Mouse (Mus musculus) MEL (cell line): ENCODE results near the gene Esr1. TPM values are rescaled to one million over a fixed set of nuclear protein-coding genes. Genes with fewer than 3 reads are reported as not detected.

Experiments
- DNase-seq: peaks from one replicate; pipeline ENCODE4 v3.0.0; 2011; ENCODE audit warnings: low read depth, low spot score
- H3K27ac ChIP-seq: 2 replicates; pipeline ENCODE4 v1.5.1; 2012; ENCODE audit warnings: low read depth, mild to moderate bottlenecking, control low read depth, low read length, moderate library complexity; ENCODE audit not compliant: control insufficient read depth
- H3K27me3 ChIP-seq, 2 experiments: fragments of 150-350 bp in 1 of 2; sonication (generic) in 1 of 2; 2 replicates each; pipeline ENCODE4 v1.6.1; 2012; ENCODE audit warnings: low read length in 2 of 2, mild to moderate bottlenecking in 2 of 2, improper control_type of control experiment in 1 of 2, moderate library complexity in 1 of 2; ENCODE audit not compliant: insufficient read depth in 2 of 2, control insufficient read depth in 1 of 2
- H3K36me3 ChIP-seq, 2 experiments: 2 replicates each; pipeline ENCODE4 v1.6.1; 2012 to 2014; ENCODE audit warnings: low read length in 2 of 2, improper control_type of control experiment in 1 of 2, inconsistent platforms in 1 of 2, mild to moderate bottlenecking in 1 of 2; ENCODE audit not compliant: insufficient read depth in 2 of 2, control insufficient read depth in 1 of 2
- H3K4me1 ChIP-seq, 2 experiments: fragments of 150-350 bp in 1 of 2; sonication (generic) in 1 of 2; 2 replicates each; pipeline ENCODE4 v1.6.1; 2012; ENCODE audit warnings: low read length in 2 of 2, improper control_type of control experiment in 1 of 2, mild to moderate bottlenecking in 1 of 2; ENCODE audit not compliant: insufficient read depth in 2 of 2, control insufficient read depth in 1 of 2
- H3K4me3 ChIP-seq, 2 experiments: fragments of 150-350 bp in 1 of 2; sonication (generic) in 1 of 2; 2 replicates each; pipeline ENCODE4 v1.5.1; 2012; ENCODE audit warnings: low read depth in 2 of 2, low read length in 2 of 2, mild to moderate bottlenecking in 2 of 2, moderate library complexity in 2 of 2, control low read depth in 1 of 2, improper control_type of control experiment in 1 of 2; ENCODE audit not compliant: control insufficient read depth in 1 of 2, insufficient read depth in 1 of 2
- H3K79me2 ChIP-seq: 2 replicates; pipeline ENCODE4 v1.6.1; 2012; ENCODE audit warnings: mild to moderate bottlenecking, low read length, moderate library complexity; ENCODE audit not compliant: control insufficient read depth, poor library complexity, insufficient read depth
- H3K9ac ChIP-seq: 2 replicates; pipeline ENCODE4 v1.6.1; 2012; ENCODE audit warnings: low read depth, mild to moderate bottlenecking, control low read depth, low read length, moderate library complexity; ENCODE audit not compliant: control insufficient read depth, poor library complexity, severe bottlenecking
- H3K9me3 ChIP-seq: fragments of 150-350 bp; sonication (generic); replicated peaks from 2 replicates; pipeline ENCODE4 v1.6.1; 2012; ENCODE audit warnings: mild to moderate bottlenecking, low read length, improper control_type of control experiment, moderate library complexity; ENCODE audit not compliant: insufficient read depth
- CHD1 ChIP-seq: IDR thresholded peaks from 2 replicates; pipeline ENCODE4 v1.6.1; 2012; ENCODE audit warnings: low read depth, mild to moderate bottlenecking, inconsistent platforms, low read length, improper control_type of control experiment
- CTCF ChIP-seq, 3 experiments: IDR thresholded peaks in 2 of 3; conservative IDR thresholded peaks in 1 of 3; 2 replicates each; pipeline ENCODE4 v1.5.1; 2011 to 2012; ENCODE audit warnings: low read length in 3 of 3, low read depth in 2 of 3, mild to moderate bottlenecking in 2 of 3, improper control_type of control experiment in 1 of 3, inconsistent platforms in 1 of 3, mixed read lengths in 1 of 3, moderate library complexity in 1 of 3; ENCODE audit not compliant: control insufficient read depth in 1 of 3, insufficient read depth in 1 of 3, poor library complexity in 1 of 3, severe bottlenecking in 1 of 3
- E2F4 ChIP-seq: IDR thresholded peaks from 2 replicates; pipeline ENCODE4 v1.6.1; 2011; ENCODE audit warnings: low read depth, low read length, improper control_type of control experiment, borderline replicate concordance
- GABPA ChIP-seq: IDR thresholded peaks from 2 replicates; pipeline ENCODE4 v1.6.1; 2012; ENCODE audit warnings: low read depth, mild to moderate bottlenecking, inconsistent platforms, low read length, improper control_type of control experiment, moderate library complexity
- HCFC1 ChIP-seq: IDR thresholded peaks from 2 replicates; pipeline ENCODE4 v1.6.1; 2012; ENCODE audit warnings: low read depth, mild to moderate bottlenecking, inconsistent platforms, low read length, improper control_type of control experiment, moderate library complexity
- KAT2A ChIP-seq: conservative IDR thresholded peaks from 2 replicates; pipeline ENCODE4 v1.6.1; 2012; ENCODE audit warnings: low read depth, low read length, improper control_type of control experiment, inconsistent platforms
- MAX ChIP-seq: IDR thresholded peaks from 2 replicates; pipeline ENCODE4 v1.6.1; 2011; ENCODE audit warnings: low read length, improper control_type of control experiment
- MEF2A ChIP-seq: IDR thresholded peaks from 2 replicates; pipeline ENCODE4 v1.6.1; 2014; ENCODE audit warnings: low read depth, mild to moderate bottlenecking, inconsistent platforms, low read length, improper control_type of control experiment; ENCODE audit not compliant: poor library complexity, insufficient replicate concordance, severe bottlenecking; ENCODE audit errors: extremely low read depth
- MXI1 ChIP-seq: IDR thresholded peaks from 2 replicates; pipeline ENCODE4 v1.6.1; 2011; ENCODE audit warnings: mild to moderate bottlenecking, low read depth, low read length, improper control_type of control experiment
- MYC ChIP-seq: IDR thresholded peaks from 2 replicates; pipeline ENCODE4 v1.6.1; 2011; ENCODE audit warnings: low read depth, mild to moderate bottlenecking, low read length, improper control_type of control experiment, moderate library complexity
- NELFE ChIP-seq: IDR thresholded peaks from 2 replicates; pipeline ENCODE4 v1.6.1; 2011; ENCODE audit warnings: low read depth, low read length, improper control_type of control experiment
- POLR2A ChIP-seq, 2 experiments: IDR thresholded peaks; 2 replicates each; pipeline ENCODE4 v1.6.1; 2011 to 2012; ENCODE audit warnings: low read length in 2 of 2, mild to moderate bottlenecking in 2 of 2, control low read depth in 1 of 2, improper control_type of control experiment in 1 of 2, low read depth in 1 of 2, moderate library complexity in 1 of 2; ENCODE audit not compliant: control insufficient read depth in 1 of 2, insufficient read depth in 1 of 2, poor library complexity in 1 of 2
- POLR2AphosphoS2 ChIP-seq: IDR thresholded peaks from 2 replicates; pipeline ENCODE4 v1.6.1; 2011; ENCODE audit warnings: low read length, improper control_type of control experiment
- POLR2AphosphoS5 ChIP-seq: IDR thresholded peaks from 2 replicates; pipeline ENCODE4 v1.6.1; 2012; ENCODE audit warnings: low read depth, borderline replicate concordance, mild to moderate bottlenecking, inconsistent platforms, low read length, moderate library complexity, mixed read lengths
- RCOR1 ChIP-seq: IDR thresholded peaks from 2 replicates; pipeline ENCODE4 v1.6.1; 2012; ENCODE audit warnings: low read depth, mild to moderate bottlenecking, inconsistent platforms, low read length, improper control_type of control experiment
- TAL1 ChIP-seq: IDR thresholded peaks from 2 replicates; pipeline ENCODE4 v1.6.1; 2012; ENCODE audit warnings: mild to moderate bottlenecking, inconsistent platforms, low read length, moderate library complexity, mixed read lengths
- USF1 ChIP-seq: IDR thresholded peaks from 2 replicates; pipeline ENCODE4 v1.6.1; 2014; ENCODE audit warnings: low read depth, mild to moderate bottlenecking, inconsistent platforms, low read length, improper control_type of control experiment, moderate library complexity
- USF2 ChIP-seq, 2 experiments: IDR thresholded peaks; 2 replicates each; pipeline ENCODE4 v1.6.1; 2011 to 2012; ENCODE audit warnings: improper control_type of control experiment in 2 of 2, low read length in 2 of 2, borderline replicate concordance in 1 of 2, inconsistent platforms in 1 of 2, low read depth in 1 of 2, mild to moderate bottlenecking in 1 of 2; ENCODE audit not compliant: insufficient read depth in 1 of 2
- ZKSCAN1 ChIP-seq: IDR thresholded peaks from 2 replicates; pipeline ENCODE4 v1.6.1; 2012; ENCODE audit warnings: low read depth, mild to moderate bottlenecking, inconsistent platforms, low read length, improper control_type of control experiment, moderate library complexity
- polyA plus RNA-seq, 2 experiments: library from polyadenylated mRNA; stranded (reverse) in 1 of 2; unstranded in 1 of 2; fragments of >175 nt in 1 of 2; fragments of >200 nt in 1 of 2; gene quantifications; 2 replicates each; pipeline versions ENCODE4 v1.2.1 to v1.2.4; 2012; ENCODE audit warnings: low replicate concordance in 2 of 2, low read depth in 1 of 2; ENCODE audit not compliant: insufficient read length in 2 of 2, insufficient read depth in 1 of 2, missing spikeins in 1 of 2
- total RNA-seq: library from RNA; depleted of rRNA; stranded (reverse); fragments of 300-350 nt; gene quantifications from 2 replicates; pipeline ENCODE4 v1.2.3, GENCODE M21; 2012

The Esr1 gene
- total and polyA plus RNA-seq, 3 experiments: 0.65 to 0.69 TPM; not detected in 1

- DNase-seq: no peak
Observed at GRCm38 (mm10) chr10:4646074-4646473, 34.7 kb downstream of the Esr1 start.

GRCm38 (mm10) chr10:4646851-4647250, 35.5 kb downstream of the Esr1 start:
- H3K4me1 ChIP-seq: no peaks in the 10 kb centered on the region
- H3K36me3 ChIP-seq: no peaks in the 10 kb centered on the region
- no peak overlapping the region for H3K9ac ChIP-seq
- no peak overlapping the region for H3K4me3 ChIP-seq
- H3K9me3 ChIP-seq: no peaks in the 10 kb centered on the region
- DNase-seq: no peak
- TF ChIP-seq ZKSCAN1 (no peak), E2F4 (no peak), MXI1 (no peak)
- TF ChIP-seq, all 39 proteins: peak for 0
- H3K79me2 ChIP-seq: no peaks in the 10 kb centered on the region
- H3K27me3 ChIP-seq: no peaks in the 10 kb centered on the region
- H3K27ac ChIP-seq: no peak overlapping the region

More at GRCm38 (mm10) chr10:4646074-4646473, 34.7 kb downstream of the Esr1 start:
- no peak overlapping the region for H3K4me3 ChIP-seq
- H3K9ac ChIP-seq: no peak overlapping the region
- no peaks in the 10 kb centered on the region for H3K27me3 ChIP-seq
- TF ChIP-seq MYC: no peak
- no peak for TF ChIP-seq TAL1
- no peak for TF ChIP-seq POLR2AphosphoS2
- TF ChIP-seq RCOR1: no peak
- no peak for TF ChIP-seq HCFC1
- TF ChIP-seq GABPA: no peak
- no peak for TF ChIP-seq POLR2AphosphoS5
- TF ChIP-seq USF2 (IDR thresholded peaks at IDR 0.05; ENCODE audit: borderline replicate concordance in 1 of 2, insufficient read depth in 1 of 2, low read depth in 1 of 2, low read length in 2 of 2): no peak
- TF ChIP-seq MAX: no peak
- TF ChIP-seq KAT2A: no peak
- no peak for TF ChIP-seq E2F4
- H3K4me1 ChIP-seq: no peaks in the 10 kb centered on the region
- no peak overlapping the region for H3K27ac ChIP-seq
- no peaks in the 10 kb centered on the region for H3K36me3 ChIP-seq
- no peaks in the 10 kb centered on the region for H3K9me3 ChIP-seq
- H3K79me2 ChIP-seq: no peaks in the 10 kb centered on the region

- H3K27me3 ChIP-seq: no peaks in the 10 kb centered on the region
- H3K27ac ChIP-seq: no peak overlapping the region
- H3K9me3 ChIP-seq: no peaks in the 10 kb centered on the region
- no peak overlapping the region for H3K4me3 ChIP-seq
- no peaks in the 10 kb centered on the region for H3K4me1 ChIP-seq
- H3K79me2 ChIP-seq: no peaks in the 10 kb centered on the region
- no peak overlapping the region for H3K9ac ChIP-seq
- no peak for DNase-seq
- H3K36me3 ChIP-seq: no peaks in the 10 kb centered on the region
- no peak for TF ChIP-seq CTCF (IDR thresholded peaks at IDR 0.05 in 2 of 3, conservative IDR thresholded peaks at IDR 0.05 in 1 of 3; ENCODE audit: control insufficient read depth in 1 of 3, insufficient read depth in 1 of 3, low read depth in 2 of 3, low read length in 3 of 3, poor library complexity in 1 of 3, severe bottlenecking in 1 of 3)
- no peak for TF ChIP-seq USF1
- no peak for TF ChIP-seq NELFE
- no peak for TF ChIP-seq GABPA
- TF ChIP-seq MEF2A: no peak
- TF ChIP-seq CHD1: no peak
- no peak for TF ChIP-seq POLR2AphosphoS2
- TF ChIP-seq POLR2A (IDR thresholded peaks at IDR 0.05; ENCODE audit: control insufficient read depth in 1 of 2, insufficient read depth in 1 of 2, low read depth in 1 of 2, low read length in 2 of 2, poor library complexity in 1 of 2): no peak
- no peak for TF ChIP-seq E2F4
- TF ChIP-seq, all 39 proteins: peak for 0
Observed at GRCm38 (mm10) chr10:4665380-4665779, 54.0 kb downstream of the Esr1 start.
